Mouse (Mus musculus): ENCODE results near the gene Arhgdig. TPM values are rescaled to one million over a fixed set of nuclear protein-coding genes. Genes with fewer than 3 reads are reported as not detected.

Arhgdig gene
- 1.9 TPM for polyA plus RNA-seq (2014; fragmentation: Illumina TruSeq; extraction: RNeasy Lipid Tissue Mini Kit (QIAGEN cat#74804); ENCODE audit: low read depth, low replicate concordance)

DNA sequence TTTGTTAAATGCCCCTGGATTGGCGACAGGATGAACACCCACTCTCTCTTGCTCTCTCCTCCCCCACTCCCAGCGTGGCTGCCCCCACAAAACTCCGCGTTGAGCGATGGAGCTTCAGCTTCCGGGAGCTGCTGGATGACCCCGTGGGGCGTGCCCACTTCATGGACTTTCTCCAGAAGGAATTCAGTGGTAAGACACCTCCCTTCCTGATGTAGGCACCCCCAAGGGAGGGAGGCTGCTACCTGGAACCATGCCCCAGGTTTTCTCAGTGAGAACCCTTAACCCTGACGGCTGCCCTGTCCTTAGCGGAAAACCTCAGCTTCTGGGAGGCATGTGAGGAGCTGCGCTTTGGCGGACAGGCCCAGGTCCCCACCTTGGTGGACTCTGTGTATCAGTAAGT is at the start of gene Arhgdig:
TSS of gene Arhgdig (minus strand) at position 101 of the 400 bp plus-strand sequence.

GRCm38 (mm10) chr17:26252539-26253251 is 45.1 kb upstream of the Arhgdig start, which contains the start of gene Luc7l:
Luc7l (plus strand) TSS chr17:26252896.

GRCm38 (mm10) chr17:26244101-26244841 is 36.7 kb upstream of the Arhgdig start, which contains the start of gene Fam234a:
Fam234a (minus strand) TSS chr17:26244242.

DNA sequence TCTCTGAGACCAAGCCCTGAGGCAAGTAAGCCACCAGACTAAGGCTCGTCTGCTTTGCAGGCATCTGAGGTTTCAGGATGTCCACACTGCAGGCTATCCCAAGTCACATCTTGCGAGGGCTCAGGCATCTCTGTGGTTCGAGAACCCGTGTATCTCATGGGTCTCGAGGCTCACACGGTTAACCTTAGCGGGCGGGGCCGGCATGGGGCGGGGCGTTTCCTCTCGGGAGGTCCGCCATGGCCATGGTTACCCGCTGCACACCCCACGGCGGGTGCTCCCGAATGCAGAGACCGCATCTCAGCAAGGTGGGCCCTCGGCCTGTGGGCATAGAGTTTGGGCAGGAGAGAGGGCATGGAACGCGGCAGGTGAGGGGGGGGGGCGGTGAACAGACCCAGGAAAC is 4.8 kb downstream of the Arhgdig start, which contains the start of gene Rgs11:
TSS of gene Rgs11 (plus strand) at position 215 of the 400 bp plus-strand sequence.

DNA sequence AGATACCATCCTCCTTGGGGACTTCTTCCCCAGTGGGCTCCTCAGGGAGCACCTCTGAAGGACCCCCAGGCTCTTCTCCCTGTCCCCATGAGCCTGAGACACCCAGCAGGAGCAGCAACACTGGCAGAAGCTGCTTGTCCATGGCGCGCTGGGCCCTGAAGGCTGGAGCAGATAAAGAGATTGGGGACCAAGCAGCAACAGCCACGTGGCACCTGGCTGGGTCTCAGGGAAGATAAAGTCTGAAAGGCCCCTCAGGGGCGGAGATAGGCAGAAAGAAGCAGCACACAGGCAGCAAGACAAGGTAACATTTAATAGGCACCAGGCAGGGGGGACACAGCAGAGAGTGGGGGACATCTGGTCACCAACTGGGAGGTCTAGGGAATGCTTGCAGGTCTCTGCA is 8.7 kb downstream of the Arhgdig start, which contains the start of gene Pdia2:
TSS of gene Pdia2 (minus strand) at position 196 of the 400 bp plus-strand sequence.

Other genes with a start within 250 kb of the Arhgdig start
- gene Capn15, start 222.0 kb downstream of the Arhgdig start, polyA plus RNA-seq (2014; fragmentation: Illumina TruSeq; extraction: RNeasy Lipid Tissue Mini Kit (QIAGEN cat#74804); ENCODE audit: low read depth, low replicate concordance) = 18.4 TPM
- gene Rab11fip3, start 138.2 kb downstream of the Arhgdig start, polyA plus RNA-seq (2014; fragmentation: Illumina TruSeq; extraction: RNeasy Lipid Tissue Mini Kit (QIAGEN cat#74804); ENCODE audit: low read depth, low replicate concordance) = 27.8 TPM
- 22.2 TPM for gene Decr2, start 117.4 kb downstream of the Arhgdig start, polyA plus RNA-seq (2014; fragmentation: Illumina TruSeq; extraction: RNeasy Lipid Tissue Mini Kit (QIAGEN cat#74804); ENCODE audit: low read depth, low replicate concordance)
- 4.0 TPM for gene Nme4, start 112.2 kb downstream of the Arhgdig start, polyA plus RNA-seq (2014; fragmentation: Illumina TruSeq; extraction: RNeasy Lipid Tissue Mini Kit (QIAGEN cat#74804); ENCODE audit: low read depth, low replicate concordance)
- gene Tmem8, start 94.5 kb downstream of the Arhgdig start, polyA plus RNA-seq (2014; fragmentation: Illumina TruSeq; extraction: RNeasy Lipid Tissue Mini Kit (QIAGEN cat#74804); ENCODE audit: low read depth, low replicate concordance) = 31.5 TPM
- gene Mrpl28, start 84.3 kb downstream of the Arhgdig start, polyA plus RNA-seq (2014; fragmentation: Illumina TruSeq; extraction: RNeasy Lipid Tissue Mini Kit (QIAGEN cat#74804); ENCODE audit: low read depth, low replicate concordance) = 68.3 TPM
- 25.3 TPM for gene Axin1, start 69.1 kb downstream of the Arhgdig start, polyA plus RNA-seq (2014; fragmentation: Illumina TruSeq; extraction: RNeasy Lipid Tissue Mini Kit (QIAGEN cat#74804); ENCODE audit: low read depth, low replicate concordance)
- gene Pdia2, start 8.7 kb downstream of the Arhgdig start, polyA plus RNA-seq (2014; fragmentation: Illumina TruSeq; extraction: RNeasy Lipid Tissue Mini Kit (QIAGEN cat#74804); ENCODE audit: low read depth, low replicate concordance) = 0.48 TPM
- gene Rgs11, start 4.8 kb downstream of the Arhgdig start, polyA plus RNA-seq (2014; fragmentation: Illumina TruSeq; extraction: RNeasy Lipid Tissue Mini Kit (QIAGEN cat#74804); ENCODE audit: low read depth, low replicate concordance) = 25.0 TPM
- 46.5 TPM for gene Fam234a, start 36.5 kb upstream of the Arhgdig start, polyA plus RNA-seq (2014; fragmentation: Illumina TruSeq; extraction: RNeasy Lipid Tissue Mini Kit (QIAGEN cat#74804); ENCODE audit: low read depth, low replicate concordance)
- gene Luc7l, start 45.1 kb upstream of the Arhgdig start, polyA plus RNA-seq (2014; fragmentation: Illumina TruSeq; extraction: RNeasy Lipid Tissue Mini Kit (QIAGEN cat#74804); ENCODE audit: low read depth, low replicate concordance) = 45.6 TPM
- 2.3 TPM for gene Neurl1b, start 207.0 kb upstream of the Arhgdig start, polyA plus RNA-seq (2014; fragmentation: Illumina TruSeq; extraction: RNeasy Lipid Tissue Mini Kit (QIAGEN cat#74804); ENCODE audit: low read depth, low replicate concordance)

Data from adipose tissue, adult 10 weeks (tissue).